Mouse (Mus musculus) skeletal muscle tissue, adult 2 months (tissue): ENCODE measurements around the gene Zfp354b.

Experiments
- DNase-seq: peaks from one replicate; pipeline ENCODE4 v3.0.0-alpha.2; 2012; ENCODE audit warnings: low read depth, low spot score

The Zfp354b gene

DNA sequence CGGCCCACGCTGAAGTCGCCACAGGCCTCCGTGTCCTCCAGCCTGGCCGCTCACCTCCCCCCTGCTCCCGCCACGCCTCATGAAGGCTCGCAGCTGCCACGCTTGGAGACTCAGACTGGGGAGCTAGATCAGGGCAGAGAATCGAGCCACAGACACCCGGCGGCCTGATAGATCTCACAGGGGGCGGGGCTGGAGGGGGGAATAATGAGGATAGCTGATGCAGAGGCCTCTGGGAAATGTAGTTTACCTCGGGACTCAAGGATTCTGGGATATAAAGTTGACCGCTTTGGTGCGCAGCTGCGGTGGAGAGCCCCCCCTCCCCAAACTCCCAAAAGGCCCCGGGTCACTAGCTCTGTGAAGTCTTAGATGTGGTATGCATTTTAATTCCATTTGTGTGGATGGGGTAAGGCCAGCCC, at the start of gene Zfp354b:
Gene Zfp354b, minus strand, starts transcription at position 183 of the 416 bp plus-strand sequence.
- peak; percentile 66 for DNase-seq

DNA sequence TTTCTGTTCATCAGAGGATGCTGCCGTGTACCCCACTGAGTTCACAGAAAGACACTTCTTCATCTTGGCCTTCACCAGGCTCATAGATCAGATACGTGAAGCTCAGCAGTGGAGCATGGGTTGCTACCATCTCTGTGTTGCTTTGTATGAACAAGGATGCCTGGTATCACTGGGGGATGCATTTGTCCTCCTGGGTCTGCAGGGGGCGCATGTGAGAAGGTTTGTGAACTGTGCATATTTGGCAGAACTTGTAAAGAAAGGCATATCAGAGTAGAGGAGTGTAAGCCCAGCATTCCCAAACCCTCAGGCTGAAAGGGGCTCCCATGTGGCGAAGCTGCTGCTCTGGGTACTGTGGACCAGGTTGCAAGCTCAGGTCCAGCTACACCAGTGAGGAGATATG, 45.8 kb upstream of the Zfp354b start:
- DNase-seq: no peak

DNA sequence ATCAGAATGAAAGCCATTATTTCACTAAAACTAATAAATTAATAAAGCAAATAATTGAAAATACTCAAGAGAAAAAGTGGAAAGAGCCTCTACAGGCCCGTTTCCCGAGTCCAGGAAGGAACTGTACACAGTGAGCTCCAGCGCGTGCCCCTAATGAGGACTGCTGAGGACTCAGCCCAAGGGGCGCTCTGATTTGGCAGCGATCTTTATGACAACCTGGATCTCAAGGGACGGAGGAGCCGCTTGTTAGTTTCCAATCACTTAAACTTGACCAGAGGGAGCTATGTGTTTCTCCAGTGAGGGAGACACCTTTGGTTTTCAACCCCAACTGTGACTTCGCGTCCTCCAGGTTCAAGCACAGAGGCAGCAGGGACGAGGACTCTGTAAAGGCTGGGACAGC, 34.8 kb upstream of the Zfp354b start, which contains the start of gene Olfr1378:
Gene Olfr1378, plus strand, starts transcription at position 301 of the 400 bp plus-strand sequence.
- no peak for DNase-seq

DNA sequence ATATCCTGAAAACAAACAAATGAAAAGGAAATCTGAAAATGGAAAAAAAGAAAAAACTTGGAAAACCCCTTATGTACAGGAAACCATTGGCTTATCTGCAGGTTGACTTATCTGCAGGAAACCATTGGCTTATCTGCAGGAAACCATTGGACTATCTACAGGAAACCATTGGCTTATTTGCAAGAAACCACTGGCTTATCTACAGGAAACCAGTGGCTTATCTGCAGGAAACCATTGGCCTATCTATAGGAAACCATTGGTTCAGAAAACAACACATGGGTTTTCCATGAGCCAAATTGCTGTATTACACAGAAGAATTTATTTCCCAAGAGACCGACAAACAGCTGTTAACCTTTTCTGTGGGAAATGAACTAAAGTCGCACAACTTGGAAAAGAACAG, 33.5 kb upstream of the Zfp354b start:
- DNase-seq: peak; percentile 36

DNA sequence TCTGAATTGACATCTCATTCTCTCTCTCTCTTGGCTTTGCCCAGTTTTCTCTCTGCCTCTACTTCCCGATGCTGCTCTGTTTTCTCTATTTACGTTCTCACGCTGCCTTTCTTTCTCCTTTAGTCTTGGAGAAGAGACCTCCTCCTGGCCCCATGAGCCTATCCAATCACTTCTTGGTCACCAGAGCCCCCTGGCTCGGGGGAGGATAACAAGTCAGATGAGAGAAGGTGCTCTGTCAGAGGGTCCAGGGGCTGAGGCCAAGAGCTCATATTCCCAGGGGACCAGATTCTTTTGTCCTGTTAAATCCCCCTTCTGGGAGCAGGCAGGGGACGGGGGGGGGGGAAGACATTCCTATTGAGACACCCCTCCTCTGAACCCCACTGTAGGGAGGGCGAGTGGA, 22.2 kb upstream of the Zfp354b start, which contains the start of gene Prop1:
Gene Prop1, minus strand, starts transcription at position 101 of the 400 bp plus-strand sequence.
- DNase-seq: no peak

DNA sequence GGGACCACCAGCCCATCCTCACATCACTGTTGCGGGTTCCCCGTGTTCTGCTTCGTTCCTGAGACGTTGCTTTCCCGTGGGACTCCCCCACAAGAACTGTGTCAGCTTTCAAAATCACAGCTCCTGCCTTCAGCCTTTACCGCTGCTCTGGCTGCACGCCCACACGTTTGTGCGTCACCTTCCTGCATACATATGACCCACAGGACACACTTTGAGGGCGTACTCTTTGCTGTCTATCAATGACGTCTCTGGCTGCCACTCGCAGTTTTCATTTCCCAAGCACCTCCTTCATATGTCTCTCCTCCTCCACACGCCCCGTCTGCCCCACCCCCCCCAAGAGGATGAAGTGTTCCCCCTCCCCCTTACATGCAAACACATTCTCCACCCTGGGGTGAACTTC, 20.9 kb upstream of the Zfp354b start:
- DNase-seq: no peak

DNA sequence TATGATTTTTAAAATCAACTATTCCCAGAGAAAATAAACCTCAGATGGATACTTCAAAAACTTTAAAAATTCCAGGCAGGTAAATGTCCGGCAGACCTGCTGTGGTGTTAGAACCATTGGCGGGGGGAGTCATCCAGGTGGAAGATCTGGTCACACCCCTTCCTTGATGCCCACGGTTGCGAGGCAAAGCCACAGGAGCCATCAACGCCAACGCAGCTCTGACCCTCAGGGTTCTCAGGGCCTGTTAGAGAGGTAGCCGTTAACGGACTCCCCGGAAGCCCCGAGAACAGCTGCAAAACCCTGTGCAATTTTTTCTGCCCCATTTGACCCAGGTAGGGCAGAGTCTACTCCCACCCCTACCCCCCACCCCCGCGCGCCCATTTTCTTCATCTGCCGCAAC, 12.1 kb upstream of the Zfp354b start, which contains the start of gene 4933414I15Rik:
Gene 4933414I15Rik, minus strand, starts transcription at position 260 of the 400 bp plus-strand sequence.
- no peak for DNase-seq

DNA sequence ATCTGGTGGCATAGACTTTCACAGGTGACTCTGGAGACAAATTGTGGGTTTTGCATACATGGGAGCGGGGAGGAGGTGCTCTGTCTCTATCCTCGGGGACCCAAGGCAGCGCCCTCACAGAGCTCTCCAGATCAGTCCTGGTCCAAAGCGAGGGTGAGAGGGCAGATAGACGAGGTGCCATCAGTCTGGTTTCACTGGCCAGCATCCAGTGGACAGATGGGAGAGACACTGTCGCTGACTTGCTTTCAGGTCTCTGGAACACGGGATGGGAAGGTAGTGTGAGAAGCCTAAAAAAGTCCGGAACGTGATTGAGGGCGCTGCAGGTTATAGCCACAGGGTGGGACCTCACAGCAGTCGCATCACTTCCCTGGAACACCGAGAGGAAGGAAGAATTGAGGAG, 11.0 kb upstream of the Zfp354b start:
- DNase-seq: no peak

DNA sequence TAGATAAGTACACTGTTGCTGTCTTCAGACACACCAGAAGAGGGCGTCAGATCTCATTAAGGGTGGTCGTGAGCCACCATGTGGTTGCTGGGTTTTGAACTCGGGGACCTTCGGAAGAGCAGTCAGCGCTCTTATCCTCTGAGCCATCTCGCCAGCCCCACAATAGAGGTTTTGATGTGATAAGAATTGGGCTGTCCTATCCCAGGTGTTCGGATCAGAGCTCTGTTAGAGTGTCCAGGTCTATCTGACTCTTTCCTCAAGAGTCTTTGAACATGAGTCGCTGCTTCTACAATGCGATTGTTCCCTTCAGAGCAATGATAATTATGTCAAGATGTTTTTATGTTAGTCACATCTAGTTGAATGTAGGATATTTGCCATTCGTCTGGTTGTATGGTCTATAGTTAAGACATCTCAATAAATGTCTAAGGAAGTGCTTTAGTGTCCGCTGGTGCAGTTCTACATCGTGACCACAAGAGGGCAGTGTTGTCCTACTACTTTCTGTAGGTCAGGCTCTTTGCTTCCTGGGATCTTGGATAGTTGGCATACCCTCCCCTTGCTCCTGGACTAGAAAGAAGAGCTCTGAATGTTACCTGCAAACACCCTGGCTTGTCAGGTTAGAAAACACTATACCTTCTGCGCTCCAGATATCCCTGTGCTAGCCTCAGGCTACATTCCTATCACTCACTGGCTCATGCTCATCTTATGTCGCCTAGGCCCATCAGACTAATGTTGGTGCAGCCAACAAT, 8.4 kb upstream of the Zfp354b start:
- DNase-seq: peak; percentile 39

DNA sequence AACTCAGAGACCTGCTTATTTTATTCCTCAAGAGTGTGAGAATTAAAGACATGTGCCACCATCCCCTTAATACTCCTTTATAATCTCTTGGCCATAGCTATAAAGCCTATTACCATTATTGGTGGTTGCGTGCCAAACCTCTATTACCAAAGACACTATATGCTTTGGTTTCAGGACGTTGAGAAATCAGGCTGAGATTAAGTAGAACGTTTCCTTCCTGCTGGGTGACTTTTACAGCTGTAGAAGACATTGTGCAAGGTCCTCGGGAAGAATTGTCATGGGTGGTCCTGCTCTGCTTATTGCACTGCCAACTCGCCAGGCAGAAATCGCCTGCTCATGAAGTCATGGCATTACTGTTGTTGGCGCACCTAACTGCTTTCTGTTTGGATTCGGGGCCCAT, 7.0 kb upstream of the Zfp354b start:
- DNase-seq: no peak

DNA sequence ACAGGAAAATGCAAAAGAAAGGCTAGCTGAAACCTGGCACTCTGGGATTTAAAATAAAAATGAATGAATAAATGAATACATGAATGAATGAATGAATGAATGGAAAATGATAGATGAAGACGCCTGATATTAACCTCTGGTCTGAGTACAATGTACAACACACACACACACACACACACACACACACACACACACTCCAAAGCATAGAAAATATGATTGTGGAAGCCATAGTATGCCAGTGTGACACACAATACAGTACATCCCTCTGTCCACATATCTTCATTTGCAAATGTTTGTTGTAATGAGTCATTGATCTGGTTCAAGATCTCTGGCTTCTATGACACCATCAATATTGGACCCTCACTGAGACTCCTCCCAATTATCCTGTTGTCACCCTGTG, 607 bp upstream of the Zfp354b start:
- no peak for DNase-seq

DNA sequence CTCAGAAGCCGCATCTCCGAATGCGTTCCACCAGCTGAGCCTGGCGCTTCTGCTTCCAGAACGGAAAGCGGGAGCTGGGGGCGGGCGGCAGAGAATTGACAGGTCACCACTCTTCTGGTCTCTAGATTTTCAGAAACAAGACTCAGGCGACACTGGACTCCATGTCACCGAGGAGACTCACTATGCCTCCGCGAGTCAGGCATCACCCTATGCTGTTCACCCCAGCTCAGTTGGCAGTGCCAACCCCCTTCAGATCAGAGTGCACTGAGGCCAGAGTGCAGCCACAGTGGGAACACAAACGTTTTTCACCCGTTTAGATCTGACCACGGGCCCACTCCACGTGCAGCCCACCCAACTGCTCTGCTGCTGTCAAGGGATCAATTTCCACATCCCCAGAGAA, 412 bp downstream of the Zfp354b start:
- no peak for DNase-seq

DNA sequence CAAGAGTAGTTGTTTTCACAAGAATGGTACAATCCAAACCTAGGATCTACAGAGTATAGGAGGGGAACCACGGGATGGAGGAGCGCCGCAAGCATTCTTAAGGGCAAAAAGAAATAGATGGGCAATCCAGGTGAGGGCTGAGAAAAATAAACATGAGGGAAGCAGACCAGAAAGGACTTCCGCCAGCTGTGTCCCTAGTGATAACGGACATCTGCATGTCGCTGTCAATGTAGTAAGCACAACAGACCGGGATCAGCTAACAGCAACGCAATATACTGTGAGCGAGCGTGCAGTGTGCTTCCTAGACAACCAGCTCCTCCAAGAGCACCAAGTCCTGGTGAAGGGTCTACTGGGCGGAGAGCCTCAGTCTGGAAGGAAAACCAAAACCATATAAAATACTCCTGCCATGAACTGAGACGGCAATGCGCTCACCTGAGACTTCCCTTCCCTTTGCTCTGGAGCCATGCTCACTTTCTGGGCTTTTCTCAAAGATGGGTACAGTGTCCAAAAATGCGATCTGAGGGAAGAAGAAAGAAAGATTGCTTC, 891 bp downstream of the Zfp354b start:
- DNase-seq: no peak

DNA sequence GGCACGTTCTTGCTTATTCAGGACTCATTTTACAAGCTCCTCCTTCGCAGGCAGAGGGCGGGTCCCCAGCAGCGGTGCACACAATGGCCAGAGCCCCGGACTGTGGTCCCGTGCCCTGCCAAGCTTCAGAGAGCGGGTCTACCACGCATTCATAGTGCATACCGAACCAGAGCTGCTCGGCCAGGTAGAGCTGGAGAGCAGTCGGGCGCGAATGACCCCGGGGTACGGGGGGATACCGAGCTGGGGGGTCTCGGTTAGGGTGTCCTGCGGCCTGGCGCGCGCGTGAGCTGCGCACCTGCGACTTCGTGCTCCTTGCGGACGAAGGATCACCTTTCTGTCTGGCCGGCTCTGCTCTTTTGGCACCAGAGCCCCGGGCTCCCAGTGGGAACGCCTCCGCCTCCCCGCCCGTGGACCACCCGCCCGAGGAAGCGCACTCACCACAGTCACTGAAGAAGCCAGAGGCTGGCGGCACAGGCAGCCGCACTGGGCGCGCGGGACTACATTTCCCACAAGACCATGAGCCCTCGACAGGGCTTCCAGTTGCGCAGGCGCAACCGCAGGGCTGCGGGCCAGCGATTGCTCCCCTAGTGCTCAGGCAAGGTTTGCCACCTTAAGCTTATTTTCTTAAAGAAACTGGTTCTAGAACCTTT, 15.6 kb downstream of the Zfp354b start, which contains the start of gene Zfp2:
Gene Zfp2, minus strand, starts transcription at position 495 of the 650 bp plus-strand sequence.
- DNase-seq: peak; percentile 85

DNA sequence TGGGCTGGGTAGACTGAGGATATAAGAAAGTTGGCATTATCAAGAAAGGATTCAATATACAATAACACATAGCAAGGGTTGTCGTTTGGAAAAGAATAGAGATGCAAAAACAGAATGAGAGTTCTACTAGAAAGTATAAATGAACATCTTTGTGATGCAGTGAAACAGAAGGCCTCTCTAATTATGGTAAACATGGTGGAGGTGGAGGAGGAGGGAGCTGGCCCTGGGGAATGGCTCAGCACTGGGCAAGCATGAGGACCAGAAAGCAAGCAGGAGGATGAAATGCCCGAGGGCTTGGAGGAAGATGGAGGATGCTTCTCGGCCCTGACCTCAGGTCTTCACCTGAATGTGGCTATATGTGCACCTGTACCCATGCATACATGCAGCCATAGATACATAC, 17.0 kb downstream of the Zfp354b start:
- no peak for DNase-seq

DNA sequence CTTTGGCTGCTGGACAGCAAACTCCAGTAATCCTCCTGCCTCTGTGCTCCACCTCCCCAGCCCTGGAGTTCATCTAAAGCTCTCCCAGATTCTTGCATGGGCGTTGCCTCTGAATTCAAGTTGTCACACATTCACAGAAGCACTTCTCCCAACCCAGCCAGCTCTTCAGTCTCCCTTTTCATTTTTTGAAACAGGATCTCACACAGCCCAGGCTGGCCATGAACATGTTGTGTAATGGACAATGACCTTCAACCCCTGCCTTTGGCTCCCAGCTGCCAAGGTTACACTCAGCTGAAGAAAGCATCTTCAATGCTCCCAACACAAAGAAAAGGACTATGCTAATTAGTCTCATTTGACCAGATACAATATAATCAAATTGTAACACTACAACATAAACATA, 18.1 kb downstream of the Zfp354b start:
- no peak for DNase-seq

DNA sequence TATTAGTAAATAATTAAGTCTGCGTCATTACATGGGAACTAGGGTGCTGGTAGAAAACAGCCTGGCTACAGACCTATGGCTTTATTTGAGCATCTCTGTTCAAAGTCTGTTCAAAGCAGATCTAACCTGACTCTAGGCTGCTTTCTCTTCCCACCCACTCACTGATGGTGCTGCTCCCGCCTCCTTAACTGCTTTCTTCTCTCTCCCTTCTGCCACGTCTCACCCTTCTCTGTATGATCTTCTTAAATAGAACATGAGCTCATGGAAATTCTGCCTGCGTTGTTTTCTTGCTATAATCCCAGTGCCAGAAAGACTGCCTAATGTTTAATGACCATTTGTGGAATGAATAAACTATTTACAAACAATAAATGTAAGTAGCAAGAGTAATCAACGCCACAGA, 23.3 kb downstream of the Zfp354b start:
- no peak for DNase-seq

DNA sequence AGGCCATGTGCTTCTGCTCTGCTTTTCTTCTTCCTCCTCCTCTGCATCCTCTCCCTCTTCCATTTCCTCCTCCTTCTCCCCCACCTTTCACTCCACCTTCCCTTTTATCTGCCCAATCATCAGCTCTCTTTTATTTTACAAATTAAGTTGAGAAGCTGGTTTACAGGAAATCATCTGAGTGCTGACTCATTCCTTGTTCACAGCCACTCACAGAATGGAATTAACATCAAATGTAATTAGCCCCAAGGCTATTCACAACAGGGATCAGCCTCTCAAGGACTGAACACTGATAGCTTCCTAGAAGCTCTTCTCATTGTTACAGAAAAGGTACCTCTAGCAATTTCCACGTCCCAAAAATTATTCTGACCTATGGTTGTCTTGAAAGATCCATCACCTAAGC, 34.1 kb downstream of the Zfp354b start:
- no peak for DNase-seq

DNA sequence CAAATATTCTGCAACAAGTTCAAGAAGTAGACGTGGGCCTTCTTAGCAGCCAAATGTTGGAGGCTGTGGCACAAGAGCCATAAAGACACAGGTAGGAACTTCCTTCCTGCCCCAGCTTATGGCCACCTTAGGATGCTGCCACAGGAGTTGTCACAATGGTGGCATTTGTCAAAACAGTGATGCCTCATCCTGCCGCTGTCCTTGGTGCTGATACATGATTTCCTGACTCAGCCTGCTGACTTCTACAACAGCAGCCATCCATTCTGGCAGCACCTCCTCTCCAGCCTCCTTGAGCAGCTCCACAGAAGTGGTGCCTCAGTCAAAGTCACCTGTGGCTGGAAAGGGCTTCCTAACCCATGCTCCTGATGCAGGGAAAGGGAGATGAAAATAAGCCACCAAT, 39.0 kb downstream of the Zfp354b start:
- no peak for DNase-seq

DNA sequence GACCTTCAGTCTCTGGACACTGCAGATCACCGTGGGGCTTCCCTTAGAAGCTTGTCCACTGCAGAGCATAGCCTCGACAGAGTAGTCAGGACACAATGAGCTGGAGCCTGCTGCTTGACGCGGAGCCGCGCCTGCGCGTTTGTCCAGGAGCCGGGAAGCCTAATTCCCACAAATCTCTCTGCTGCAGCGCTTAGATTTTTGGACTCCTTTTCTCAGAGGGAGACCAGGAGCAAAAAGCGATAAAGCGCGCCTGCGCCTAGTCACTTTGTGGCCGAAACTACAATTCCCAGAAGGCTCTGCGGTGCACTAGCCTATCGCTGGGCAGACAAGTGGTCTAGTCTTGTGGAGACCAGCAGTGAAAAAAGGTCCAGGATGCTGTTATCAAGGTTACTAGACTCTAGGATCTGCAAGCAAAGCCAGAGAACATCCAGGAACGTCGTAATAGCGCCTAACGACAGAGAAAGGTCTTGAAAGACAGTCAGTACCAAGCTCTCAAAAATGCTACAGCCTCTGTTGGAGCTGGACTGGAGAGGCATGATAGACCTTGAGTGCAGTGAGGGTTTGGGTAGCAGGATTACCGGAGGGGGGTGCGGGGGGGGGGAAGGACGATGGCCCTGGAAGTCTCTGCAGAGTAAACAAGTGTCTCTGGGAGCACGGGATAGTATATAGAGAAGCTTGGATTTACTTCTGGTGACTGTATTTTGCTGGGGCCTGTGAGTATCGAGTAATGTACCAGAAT, 43.9 kb downstream of the Zfp354b start, which contains the start of gene Zfp454:
Gene Zfp454, minus strand, starts transcription at position 262 of the 739 bp plus-strand sequence.
- peak; percentile 76 for DNase-seq

DNA sequence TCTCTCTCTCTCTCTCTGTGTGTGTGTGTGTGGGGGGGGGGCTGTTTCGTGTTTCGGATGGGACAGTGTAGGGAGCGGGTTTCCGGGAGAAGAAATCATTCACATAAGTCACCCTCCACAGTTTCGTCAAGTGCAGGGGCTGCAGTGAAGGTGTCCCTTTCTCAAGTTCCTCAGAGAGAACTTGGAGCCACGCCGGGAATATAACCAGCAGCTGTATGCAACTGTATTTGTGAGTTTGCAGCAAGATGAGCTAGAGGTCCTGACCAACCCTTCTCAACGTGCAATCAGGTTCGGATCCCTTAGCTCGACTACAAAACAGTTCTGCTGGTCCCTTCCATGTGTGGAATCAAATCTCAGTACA, 44.5 kb downstream of the Zfp354b start:
- DNase-seq: no peak
